Mouse (Mus musculus) erythroblast, embryonic 14.5 days (primary cell): ENCODE data around the gene Slf2. TPM values are rescaled to one million over a fixed set of nuclear protein-coding genes. Genes with fewer than 3 reads are reported as not detected.

Experiments used
- H3K27me3 ChIP-seq: 2 replicates; pipeline ENCODE4 v1.6.1; 2012; ENCODE audit warnings: inconsistent platforms; ENCODE audit not compliant: control insufficient read depth
- H3K36me3 ChIP-seq: 2 replicates; pipeline ENCODE4 v1.6.1; 2012; ENCODE audit warnings: mild to moderate bottlenecking, inconsistent platforms; ENCODE audit not compliant: control insufficient read depth
- H3K4me1 ChIP-seq: 2 replicates; pipeline ENCODE4 v1.6.1; 2012; ENCODE audit warnings: inconsistent platforms; ENCODE audit not compliant: control insufficient read depth
- H3K4me3 ChIP-seq: replicated peaks from 2 replicates; pipeline ENCODE3; 2012; ENCODE audit warnings: moderate library complexity, mild to moderate bottlenecking, inconsistent platforms
- H3K9me3 ChIP-seq: 2 replicates; pipeline ENCODE4 v1.6.1; 2012; ENCODE audit warnings: low read length, inconsistent platforms, mixed read lengths; ENCODE audit not compliant: control insufficient read depth
- GATA1 ChIP-seq: IDR thresholded peaks from 2 replicates; pipeline ENCODE4 v1.6.1; 2012; ENCODE audit warnings: low read length, inconsistent platforms, mixed read lengths
- TAL1 ChIP-seq: IDR thresholded peaks from 3 replicates; pipeline ENCODE4 v1.6.1; 2012; ENCODE audit warnings: low read length, inconsistent platforms, mixed read lengths
- polyA plus RNA-seq: library from polyadenylated mRNA; stranded (reverse); fragments of >175 nt; gene quantifications from 2 replicates; pipeline ENCODE4 v1.2.3, GENCODE M21; 2012

Gene Slf2
- polyA plus RNA-seq, 1 experiment: 0.61 TPM

GRCm38 (mm10) chr19:45029571-45029970, 98.6 kb downstream of the Slf2 start:
- Histone ChIP-seq H3K36me3 (peaks cover 19% of the 10 kb centered on the region), H3K4me1 (peaks cover 8% of the 10 kb centered on the region), H3K9me3 (no peaks in the 10 kb centered on the region), H3K4me3 (no peak overlapping the region), H3K27me3 (no peaks in the 10 kb centered on the region)
- TF ChIP-seq TAL1 (no peak), GATA1 (no peak)

- no peaks in the 10 kb centered on the region for H3K9me3 ChIP-seq
- H3K4me3 ChIP-seq: no peak overlapping the region
- H3K27me3 ChIP-seq: no peaks in the 10 kb centered on the region
- peaks cover 15% of the 10 kb centered on the region for H3K36me3 ChIP-seq
- H3K4me1 ChIP-seq: peaks cover 8% of the 10 kb centered on the region
- TF ChIP-seq GATA1: no peak
- no peak for TF ChIP-seq TAL1
These were observed 99.2 kb downstream of the Slf2 start for GRCm38 (mm10) chr19:45030111-45030510.

- Histone ChIP-seq H3K4me3 (no peak overlapping the region), H3K27me3 (peaks cover 6% of the 10 kb centered on the region; the same call in 1 of the 2 replicates), H3K9me3 (no peaks in the 10 kb centered on the region), H3K36me3 (peaks cover 10% of the 10 kb centered on the region), H3K4me1 (peaks cover 8% of the 10 kb centered on the region)
- TF ChIP-seq GATA1 (no peak), TAL1 (no peak)
These were observed 100.1 kb downstream of the Slf2 start for GRCm38 (mm10) chr19:45030746-45031693.

- Histone ChIP-seq H3K4me1 (peaks cover 8% of the 10 kb centered on the region), H3K9me3 (no peaks in the 10 kb centered on the region), H3K36me3 (peaks cover 3% of the 10 kb centered on the region), H3K27me3 (peaks cover 6% of the 10 kb centered on the region; the same call in 1 of the 2 replicates), H3K4me3 (no peak overlapping the region)
- TF ChIP-seq TAL1: no peak
- no peak for TF ChIP-seq GATA1
These were observed 100.8 kb downstream of the Slf2 start for GRCm38 (mm10) chr19:45031780-45032179.

Other genes with a start within 250 kb of the Slf2 start
- gene Pax2, start 175.1 kb upstream of the Slf2 start, polyA plus RNA-seq: not detected in 2 replicates
- gene Sema4g, start 58.0 kb downstream of the Slf2 start, polyA plus RNA-seq: 0.05 TPM in 2 replicates
- gene Twnk, start 74.5 kb downstream of the Slf2 start, polyA plus RNA-seq: 0.17 and 0.29 TPM in 2 replicates
- gene Mrpl43, start 75.3 kb downstream of the Slf2 start, polyA plus RNA-seq: 7.0 and 7.7 TPM in 2 replicates
- gene Lzts2, start 83.3 kb downstream of the Slf2 start, polyA plus RNA-seq: 0.29 and 0.33 TPM in 2 replicates
- gene Pdzd7, start 114.6 kb downstream of the Slf2 start, polyA plus RNA-seq: not detected in 2 replicates
- 0.08 and 0.11 TPM in 2 replicates for gene Sfxn3, start 116.4 kb downstream of the Slf2 start, polyA plus RNA-seq
- gene Kazald1, start 144.1 kb downstream of the Slf2 start, polyA plus RNA-seq: not detected in 2 replicates
- not detected in 2 replicates for gene Tlx1, start 219.5 kb downstream of the Slf2 start, polyA plus RNA-seq